Mouse (Mus musculus): ENCODE measurements around the gene Mlf1. TPM values are rescaled to one million over a fixed set of nuclear protein-coding genes. Genes with fewer than 3 reads are reported as not detected.
A peak's percentile ranks its signal among the peaks of the same experiment; 100 is the strongest.

Gene Mlf1
- 1 to 10 TPM; 2.5 to 4.0 TPM for total RNA-seq (2021)
- polyA plus RNA-seq (2012; rRNA removed) = 0.38 and 0.71 TPM in 2 replicates
- long read RNA-seq, partial matches to known transcripts = 0 of 1 reads
- long read RNA-seq, other reads (novel, unspliced or antisense) = 0 of 1 reads

- peak; percentile 96 for DNase-seq
Observed at GRCm38 (mm10) chr3:67373872-67374271, at the start of gene Mlf1. Gene Mlf1 (plus strand): TSS chr3:67374097.

GRCm38 (mm10) chr3:67339558-67339957 is 34.3 kb upstream of the Mlf1 start:
- DNase-seq = no peak

- no peak for DNase-seq
Observed at GRCm38 (mm10) chr3:67340921-67341320, 33.0 kb upstream of the Mlf1 start.

- DNase-seq = no peak
Observed at GRCm38 (mm10) chr3:67343004-67343662, 30.8 kb upstream of the Mlf1 start.

GRCm38 (mm10) chr3:67344599-67344998 is 29.3 kb upstream of the Mlf1 start:
- DNase-seq = peak; percentile 39

- DNase-seq = no peak
Observed at GRCm38 (mm10) chr3:67346674-67347073, 27.2 kb upstream of the Mlf1 start.

- DNase-seq = no peak
Observed at GRCm38 (mm10) chr3:67351406-67352127, 22.3 kb upstream of the Mlf1 start.

- DNase-seq = peak; percentile 38
Observed at GRCm38 (mm10) chr3:67352128-67352762, 21.7 kb upstream of the Mlf1 start.

- no peak for DNase-seq
Observed at GRCm38 (mm10) chr3:67352763-67353149, 21.1 kb upstream of the Mlf1 start.

GRCm38 (mm10) chr3:67358376-67358775 is 15.5 kb upstream of the Mlf1 start:
- no peak for DNase-seq

- DNase-seq = no peak
Observed at GRCm38 (mm10) chr3:67366087-67366892, 7.6 kb upstream of the Mlf1 start.

- peak; percentile 88 for DNase-seq
Observed at GRCm38 (mm10) chr3:67367481-67367880, 6.4 kb upstream of the Mlf1 start.

GRCm38 (mm10) chr3:67369407-67370079 is 4.4 kb upstream of the Mlf1 start:
- DNase-seq = no peak

GRCm38 (mm10) chr3:67372194-67372593 is 1.7 kb upstream of the Mlf1 start:
- no peak for DNase-seq

- DNase-seq = no peak
Observed at GRCm38 (mm10) chr3:67372781-67373180, 1.1 kb upstream of the Mlf1 start.

GRCm38 (mm10) chr3:67374360-67374778 is 472 bp downstream of the Mlf1 start:
- no peak for DNase-seq

GRCm38 (mm10) chr3:67375063-67375462 is 1.2 kb downstream of the Mlf1 start, which contains the start of gene Gm17402:
Gene Gm17402 (minus strand): TSS chr3:67375163.
- DNase-seq = no peak

GRCm38 (mm10) chr3:67378215-67378614 is 4.3 kb downstream of the Mlf1 start:
- DNase-seq = no peak

GRCm38 (mm10) chr3:67429338-67429998 is 55.6 kb downstream of the Mlf1 start:
- no peak for DNase-seq

GRCm38 (mm10) chr3:67429999-67430380 is 56.1 kb downstream of the Mlf1 start, which contains the start of gene Gfm1:
Gene Gfm1 (plus strand): TSS chr3:67430096.
- peak; percentile 91 for DNase-seq

- no peak for DNase-seq
Observed at GRCm38 (mm10) chr3:67434011-67434410, 60.1 kb downstream of the Mlf1 start.

Data from adrenal gland, adult 2 months (tissue).